25 mouse cellular contexts compared by ENCODE assay signal in the genomic region with DNA sequence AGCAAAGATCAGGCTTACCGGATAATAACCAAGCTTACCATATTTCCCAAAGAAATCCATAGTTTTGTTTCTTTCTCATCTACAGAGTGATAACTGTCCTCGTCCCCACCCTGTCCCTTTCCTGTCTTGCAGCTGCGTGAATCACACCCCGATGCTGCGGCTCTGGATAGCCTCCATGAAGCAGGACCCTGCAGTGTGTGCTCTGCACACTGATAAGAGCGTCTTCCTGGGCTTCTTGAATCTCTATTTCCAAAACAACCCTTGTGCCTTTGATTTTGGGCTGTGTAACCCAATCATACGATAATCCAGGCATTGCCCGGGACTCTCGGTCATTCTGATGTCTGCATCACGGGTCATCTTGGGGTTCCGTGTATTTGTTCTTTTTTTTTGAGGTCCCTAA. TPM values are rescaled to one million over a fixed set of nuclear protein-coding genes. Genes with fewer than 3 reads are reported as not detected.
A peak's percentile ranks its signal among the peaks of the same experiment; 100 is the strongest.
DNase-seq lines count a peak whose midpoint lies in the region; ATAC-seq and TF ChIP-seq lines count a peak whose summit lies in the region.
"Had no signal": no experiment of that assay in that cellular context is flagged by ENCODE, and none has a peak within 500 bp of the region (broad histone marks: within the 10 kb centered on the region; RNA-seq: fewer than 3 reads in every experiment).

No protein-coding gene starts in this region.

- no peaks in the 10 kb centered on the region for H3K79me2 ChIP-seq in heart, adult 2 months (replicated peaks; ENCODE audit: control insufficient read depth, insufficient read depth, low read length)

- H3K9me3 ChIP-seq in heart, embryonic 10.5 days = no peaks in the 10 kb centered on the region
- no peaks in the 10 kb centered on the region for H3K9me3 ChIP-seq in heart, postnatal 0 days (replicated peaks; ENCODE audit: control insufficient read depth, low read length)
- H3K9me3 ChIP-seq in liver, embryonic 13.5 days (replicated peaks) = no peaks in the 10 kb centered on the region
- H3K9me3 ChIP-seq in liver, embryonic 11.5 days (ENCODE audit: control insufficient read depth, low read length) = no peaks in the 10 kb centered on the region
- H3K9me3 ChIP-seq: embryonic facial prominence, embryonic 13.5 days; forebrain, embryonic 15.5 days; midbrain, embryonic 15.5 days had no signal

- H3K27ac ChIP-seq in heart, adult 2 months = peak overlapping the region; percentile 63
- H3K27ac ChIP-seq in heart, embryonic 10.5 days = no peak overlapping the region
- peak overlapping the region; percentile 80 for H3K27ac ChIP-seq in heart, postnatal 0 days (ENCODE audit: low read depth)
- H3K27ac ChIP-seq in liver, embryonic 13.5 days = no peak overlapping the region
- no peak overlapping the region for H3K27ac ChIP-seq in liver, embryonic 11.5 days (ENCODE audit: low read depth, low read length)
- H3K27ac ChIP-seq: embryonic facial prominence, embryonic 13.5 days; forebrain, embryonic 15.5 days; liver, embryonic 14.5 days; midbrain, embryonic 15.5 days had no signal

- H3K4me2 ChIP-seq in heart, postnatal 0 days (ENCODE audit: low read depth, low read length) = no peak overlapping the region
- no peak overlapping the region for H3K4me2 ChIP-seq in liver, embryonic 13.5 days
- no peak overlapping the region for H3K4me2 ChIP-seq in liver, embryonic 11.5 days
- H3K4me2 ChIP-seq: embryonic facial prominence, embryonic 13.5 days; forebrain, embryonic 15.5 days; midbrain, embryonic 15.5 days had no signal

- ATAC-seq in heart, postnatal 0 days (ENCODE audit: insufficient read depth, low read depth) = no peak
- ATAC-seq in liver, embryonic 13.5 days (ENCODE audit: low read depth) = 0 out of 2 replicates have a peak, but pooled peaks have one; percentile 43
- no peak for ATAC-seq in liver, embryonic 11.5 days (replicated peaks; ENCODE audit: low FRiP score)
- 0 out of 2 replicates have a peak, but pooled peaks have one; percentile 43 for ATAC-seq in megakaryocyte-erythroid progenitor cell, adult 5-6 weeks (replicated peaks; ENCODE audit: low FRiP score, low TSS enrichment, poor library complexity, severe bottlenecking)
- ATAC-seq: activated CD4-positive, CD25-positive, alpha-beta regulatory T cell, adult 4 months; forebrain, embryonic 15.5 days; hindbrain, embryonic 16.5 days; midbrain, embryonic 15.5 days had no signal

- no peaks in the 10 kb centered on the region for H3K36me3 ChIP-seq in heart, adult 2 months (ENCODE audit: control insufficient read depth, insufficient read depth, low read length)
- H3K36me3 ChIP-seq in heart, embryonic 10.5 days = no peaks in the 10 kb centered on the region
- H3K36me3 ChIP-seq in heart, postnatal 0 days (replicated peaks; ENCODE audit: control insufficient read depth, insufficient read depth, low read length) = no peaks in the 10 kb centered on the region
- no peaks in the 10 kb centered on the region for H3K36me3 ChIP-seq in liver, embryonic 13.5 days
- H3K36me3 ChIP-seq in liver, embryonic 11.5 days (ENCODE audit: control insufficient read depth, insufficient read depth, low read length) = no peaks in the 10 kb centered on the region
- H3K36me3 ChIP-seq: embryonic facial prominence, embryonic 13.5 days; forebrain, embryonic 15.5 days; midbrain, embryonic 15.5 days had no signal

- DNase-seq in heart, adult 2 months = no peak
- no peak for DNase-seq in heart, embryonic 10.5 days (ENCODE audit: low spot score)
- DNase-seq in heart, postnatal 0 days (ENCODE audit: low spot score) = no peak
- no peak for DNase-seq in heart, postnatal 10 days
- DNase-seq in liver, embryonic 13.5 days = no peak
- no peak for DNase-seq in liver, embryonic 11.5 days (ENCODE audit: low spot score)
- no peak for DNase-seq in thymus, postnatal 0 days (ENCODE audit: low spot score)
- DNase-seq: cerebellum, postnatal 10 days; right cerebral cortex, postnatal 14 days; spleen, adult 18-20 months; thymus, postnatal 36 days had no signal

- no peak overlapping the region for H3K4me3 ChIP-seq in heart, adult 2 months
- no peak overlapping the region for H3K4me3 ChIP-seq in heart, embryonic 10.5 days
- no peak overlapping the region for H3K4me3 ChIP-seq in heart, postnatal 0 days (ENCODE audit: low read depth, low read length)
- H3K4me3 ChIP-seq in liver, embryonic 13.5 days (replicated peaks) = no peak overlapping the region
- no peak overlapping the region for H3K4me3 ChIP-seq in liver, embryonic 11.5 days (ENCODE audit: low read depth, low read length)
- H3K4me3 ChIP-seq: embryonic facial prominence, embryonic 13.5 days; forebrain, embryonic 15.5 days; midbrain, embryonic 15.5 days had no signal

- intact Hi-C loops in heart, adult 2 months (cut with DNase I) = no loop called here
- intact Hi-C loops in heart, postnatal 10 days (cut with DNase I) = loop anchor here (2.0 kb wide), 1 partner anchor 33 kb away; a partner anchor contains a TSS

- TF ChIP-seq EP300 in heart, adult 2 months (IDR thresholded peaks at IDR 0.05; ENCODE audit: insufficient read depth, low read depth, low read length) = no peak
- no peak for TF ChIP-seq EP300 in heart, postnatal 0 days (IDR thresholded peaks at IDR 0.05; ENCODE audit: low read depth)

- H3K9ac ChIP-seq in heart, adult 2 months (ENCODE audit: low read depth, low read length) = no peak overlapping the region
- H3K9ac ChIP-seq in heart, postnatal 0 days (replicated peaks; ENCODE audit: low read depth, low read length) = 0 out of 2 replicates have a peak overlapping the region, but pooled peaks have one; percentile 1
- no peak overlapping the region for H3K9ac ChIP-seq in liver, embryonic 13.5 days
- H3K9ac ChIP-seq in liver, embryonic 11.5 days (ENCODE audit: low read depth, low read length) = no peak overlapping the region
- H3K9ac ChIP-seq: embryonic facial prominence, embryonic 13.5 days; forebrain, embryonic 15.5 days; liver, embryonic 14.5 days; midbrain, embryonic 15.5 days had no signal

- no peak for TF ChIP-seq CTCF in heart, adult 2 months (IDR thresholded peaks at IDR 0.05)
- no peak for TF ChIP-seq CTCF in heart, postnatal 0 days (IDR thresholded peaks at IDR 0.05; ENCODE audit: low read depth)

- 36% methylated on average over 11 of the region's 11 CpGs for WGBS in heart, adult 2 months
- WGBS in heart, embryonic 10.5 days = 60% methylated on average over 11 of the region's 11 CpGs
- WGBS in heart, postnatal 0 days = 49% methylated on average over 11 of the region's 11 CpGs
- WGBS in liver, embryonic 13.5 days (ENCODE audit: insufficient replicate concordance) = 53% methylated on average over 11 of the region's 11 CpGs
- 61% methylated on average over 11 of the region's 11 CpGs for WGBS in liver, embryonic 11.5 days

- H3K4me1 ChIP-seq in heart, adult 2 months (ENCODE audit: control insufficient read depth, insufficient read depth, low read length) = peaks cover 11% of the 10 kb centered on the region
- H3K4me1 ChIP-seq in heart, embryonic 10.5 days = peaks cover 43% of the 10 kb centered on the region
- H3K4me1 ChIP-seq in heart, postnatal 0 days (ENCODE audit: control insufficient read depth, insufficient read depth) = peaks cover 38% of the 10 kb centered on the region
- no peaks in the 10 kb centered on the region for H3K4me1 ChIP-seq in liver, embryonic 13.5 days (replicated peaks)
- no peaks in the 10 kb centered on the region; the same call in 1 of the 2 replicates for H3K4me1 ChIP-seq in liver, embryonic 11.5 days (replicated peaks; ENCODE audit: control insufficient read depth, insufficient read depth, low read length)
- H3K4me1 ChIP-seq: midbrain, embryonic 15.5 days had no signal

- no peak for TF ChIP-seq POLR2A in heart, adult 2 months (IDR thresholded peaks at IDR 0.05; ENCODE audit: insufficient read depth, low read depth, low read length)

- H3K27me3 ChIP-seq in heart, adult 2 months (ENCODE audit: control insufficient read depth, insufficient read depth, low read length) = no peaks in the 10 kb centered on the region
- H3K27me3 ChIP-seq in heart, embryonic 10.5 days (ENCODE audit: insufficient read depth, poor library complexity, severe bottlenecking) = peaks cover 3% of the 10 kb centered on the region; the same call in 1 of the 2 replicates
- no peaks in the 10 kb centered on the region for H3K27me3 ChIP-seq in heart, postnatal 0 days (ENCODE audit: control insufficient read depth, insufficient read depth, low read length)
- no peaks in the 10 kb centered on the region for H3K27me3 ChIP-seq in liver, embryonic 13.5 days
- H3K27me3 ChIP-seq in liver, embryonic 11.5 days (replicated peaks; ENCODE audit: control insufficient read depth, insufficient read depth, low read length) = no peaks in the 10 kb centered on the region
- H3K27me3 ChIP-seq: embryonic facial prominence, embryonic 13.5 days; forebrain, embryonic 15.5 days; midbrain, embryonic 15.5 days; Patski had no signal

RNA-seq across cellular contexts. Expression of a gene that starts 20.6 kb away (rescaled TPM):
- total RNA-seq in heart, adult 2 months (2021) = 1 to 10 TPM; 2.6 to 2.7 TPM
- polyA plus RNA-seq in heart, adult 2 months (2012; rRNA removed) = 1.4 and 1.6 TPM in 2 replicates
- 0.59 and 1.0 TPM in 2 replicates for polyA plus RNA-seq in heart, embryonic 10.5 days (2016; fragmentation: Nextera tagmentation; extraction: Ambion mirVana)
- total RNA-seq in heart, postnatal 0 days (2014; rRNA removed; ENCODE audit: low replicate concordance) = 11.4 TPM in 1 of 2 replicates, not detected in the other
- 1.7 and 2.1 TPM in 2 replicates for polyA plus RNA-seq in heart, postnatal 0 days (2015; fragmentation: Nextera tagmentation; extraction: Ambion mirVana)
- 1 to 10 TPM; 1.8 to 2.6 TPM for total RNA-seq in heart, postnatal 10 days (2021)
- 0.16 and 0.22 TPM in 2 replicates for polyA plus RNA-seq in liver, embryonic 13.5 days (2015; fragmentation: Nextera tagmentation; extraction: Ambion mirVana)
- polyA plus RNA-seq in liver, embryonic 11.5 days (2014; fragmentation: Nextera tagmentation; extraction: Ambion mirVana) = 0.55 and 0.67 TPM in 2 replicates
- total RNA-seq in megakaryocyte-erythroid progenitor cell, adult 5-6 weeks (2014; fragmentation: Nextera tagmentation) = 0.33 TPM in 1 of 2 replicates, not detected in the other
- total RNA-seq in megakaryocyte-erythroid progenitor cell, adult 5-6 weeks (2017) = not detected in 2 replicates
- polyA plus RNA-seq in thymus, postnatal 0 days (2015; fragmentation: Nextera tagmentation; extraction: Ambion mirVana) = 0.39 and 0.52 TPM in 2 replicates
- total RNA-seq: hematopoietic stem cell, adult 5-6 weeks had no signal

RNA-seq across cellular contexts. Expression of a gene that starts 31.1 kb away (rescaled TPM):
- total RNA-seq in heart, adult 2 months (2021) = 100 to 1,000 TPM; 148 to 191 TPM
- 152 and 158 TPM in 2 replicates for polyA plus RNA-seq in heart, adult 2 months (2012; rRNA removed)
- polyA plus RNA-seq in heart, embryonic 10.5 days (2016; fragmentation: Nextera tagmentation; extraction: Ambion mirVana) = 81.5 and 129 TPM in 2 replicates
- 136 and 146 TPM in 2 replicates for total RNA-seq in heart, postnatal 0 days (2014; rRNA removed; ENCODE audit: low replicate concordance)
- polyA plus RNA-seq in heart, postnatal 0 days (2015; fragmentation: Nextera tagmentation; extraction: Ambion mirVana) = 127 and 140 TPM in 2 replicates
- 100 to 1,000 TPM; 106 to 117 TPM for total RNA-seq in heart, postnatal 10 days (2021)
- 117 and 139 TPM in 2 replicates for polyA plus RNA-seq in liver, embryonic 13.5 days (2015; fragmentation: Nextera tagmentation; extraction: Ambion mirVana)
- polyA plus RNA-seq in liver, embryonic 11.5 days (2014; fragmentation: Nextera tagmentation; extraction: Ambion mirVana) = 183 and 195 TPM in 2 replicates
- 215 and 216 TPM in 2 replicates for total RNA-seq in megakaryocyte-erythroid progenitor cell, adult 5-6 weeks (2014; fragmentation: Nextera tagmentation)
- 126 and 154 TPM in 2 replicates for total RNA-seq in megakaryocyte-erythroid progenitor cell, adult 5-6 weeks (2017)
- 84.0 and 157 TPM in 2 replicates for polyA plus RNA-seq in thymus, postnatal 0 days (2015; fragmentation: Nextera tagmentation; extraction: Ambion mirVana)

RNA-seq across cellular contexts. Expression of a gene that starts 33.2 kb away (rescaled TPM):
- not detected for total RNA-seq in heart, adult 2 months (2021)
- polyA plus RNA-seq in heart, adult 2 months (2012; rRNA removed) = 0.26 and 0.86 TPM in 2 replicates
- 0.06 and 0.11 TPM in 2 replicates for polyA plus RNA-seq in heart, embryonic 10.5 days (2016; fragmentation: Nextera tagmentation; extraction: Ambion mirVana)
- total RNA-seq in heart, postnatal 0 days (2014; rRNA removed; ENCODE audit: low replicate concordance) = 0.08 TPM in 1 of 2 replicates, not detected in the other
- 0.15 and 0.43 TPM in 2 replicates for polyA plus RNA-seq in heart, postnatal 0 days (2015; fragmentation: Nextera tagmentation; extraction: Ambion mirVana)
- total RNA-seq in heart, postnatal 10 days (2021) = under 1 TPM in 1 of 2 experiments, not detected in 1; 0.24 TPM
- polyA plus RNA-seq in liver, embryonic 13.5 days (2015; fragmentation: Nextera tagmentation; extraction: Ambion mirVana) = 0.03 TPM in 1 of 2 replicates, not detected in the other
- polyA plus RNA-seq in liver, embryonic 11.5 days (2014; fragmentation: Nextera tagmentation; extraction: Ambion mirVana) = 0.04 TPM in 1 of 2 replicates, not detected in the other
- 0.33 TPM in 1 of 2 replicates, not detected in the other for total RNA-seq in megakaryocyte-erythroid progenitor cell, adult 5-6 weeks (2014; fragmentation: Nextera tagmentation)
- 0.08 TPM in 1 of 2 replicates, not detected in the other for total RNA-seq in megakaryocyte-erythroid progenitor cell, adult 5-6 weeks (2017)
- 0.20 and 0.35 TPM in 2 replicates for polyA plus RNA-seq in thymus, postnatal 0 days (2015; fragmentation: Nextera tagmentation; extraction: Ambion mirVana)
- total RNA-seq: adrenal gland, postnatal 10 days; gastrocnemius, postnatal 25 days; megakaryocyte progenitor cell, adult 5-6 weeks had no signal

RNA-seq across cellular contexts. Expression of a gene that starts 33.2 kb away (rescaled TPM):
- 10 to 100 TPM in 1 of 2 experiments, 1 to 10 TPM in 1; 8.5 to 11.7 TPM for total RNA-seq in heart, adult 2 months (2021)
- polyA plus RNA-seq in heart, adult 2 months (2012; rRNA removed) = 8.1 and 8.6 TPM in 2 replicates
- polyA plus RNA-seq in heart, embryonic 10.5 days (2016; fragmentation: Nextera tagmentation; extraction: Ambion mirVana) = 15.6 and 21.1 TPM in 2 replicates
- 27.2 and 30.1 TPM in 2 replicates for total RNA-seq in heart, postnatal 0 days (2014; rRNA removed; ENCODE audit: low replicate concordance)
- 9.5 and 10.5 TPM in 2 replicates for polyA plus RNA-seq in heart, postnatal 0 days (2015; fragmentation: Nextera tagmentation; extraction: Ambion mirVana)
- total RNA-seq in heart, postnatal 10 days (2021) = 10 to 100 TPM; 11.1 to 13.3 TPM
- 3.8 and 3.9 TPM in 2 replicates for polyA plus RNA-seq in liver, embryonic 13.5 days (2015; fragmentation: Nextera tagmentation; extraction: Ambion mirVana)
- polyA plus RNA-seq in liver, embryonic 11.5 days (2014; fragmentation: Nextera tagmentation; extraction: Ambion mirVana) = 9.2 and 9.8 TPM in 2 replicates
- 6.6 and 8.8 TPM in 2 replicates for total RNA-seq in megakaryocyte-erythroid progenitor cell, adult 5-6 weeks (2014; fragmentation: Nextera tagmentation)
- total RNA-seq in megakaryocyte-erythroid progenitor cell, adult 5-6 weeks (2017) = 6.7 and 22.0 TPM in 2 replicates
- polyA plus RNA-seq in thymus, postnatal 0 days (2015; fragmentation: Nextera tagmentation; extraction: Ambion mirVana) = 20.9 and 21.1 TPM in 2 replicates

RNA-seq across cellular contexts. Expression of a gene that starts 51.6 kb away (rescaled TPM):
- 1 to 10 TPM; 1.9 to 2.1 TPM for total RNA-seq in heart, adult 2 months (2021)
- 0.02 TPM in 1 of 2 replicates, not detected in the other for polyA plus RNA-seq in heart, adult 2 months (2012; rRNA removed)
- 0.10 and 0.23 TPM in 2 replicates for polyA plus RNA-seq in heart, embryonic 10.5 days (2016; fragmentation: Nextera tagmentation; extraction: Ambion mirVana)
- not detected in 2 replicates for total RNA-seq in heart, postnatal 0 days (2014; rRNA removed; ENCODE audit: low replicate concordance)
- 0.04 and 0.18 TPM in 2 replicates for polyA plus RNA-seq in heart, postnatal 0 days (2015; fragmentation: Nextera tagmentation; extraction: Ambion mirVana)
- total RNA-seq in heart, postnatal 10 days (2021) = 1 to 10 TPM; 2.7 to 2.8 TPM
- not detected in 2 replicates for polyA plus RNA-seq in liver, embryonic 13.5 days (2015; fragmentation: Nextera tagmentation; extraction: Ambion mirVana)
- 0.04 TPM in 1 of 2 replicates, not detected in the other for polyA plus RNA-seq in liver, embryonic 11.5 days (2014; fragmentation: Nextera tagmentation; extraction: Ambion mirVana)
- not detected in 2 replicates for total RNA-seq in megakaryocyte-erythroid progenitor cell, adult 5-6 weeks (2014; fragmentation: Nextera tagmentation)
- total RNA-seq in megakaryocyte-erythroid progenitor cell, adult 5-6 weeks (2017) = not detected in 2 replicates
- polyA plus RNA-seq in thymus, postnatal 0 days (2015; fragmentation: Nextera tagmentation; extraction: Ambion mirVana) = 0.09 and 0.18 TPM in 2 replicates
- total RNA-seq: gastrocnemius, postnatal 25 days; hematopoietic stem cell, adult 5-6 weeks; megakaryocyte progenitor cell, adult 5-6 weeks; neutrophil, adult 5-6 weeks had no signal
- polyA plus RNA-seq: intestine, embryonic 16.5 days; liver, embryonic 14.5 days; Patski had no signal

Comparison
In these comparisons a context has a peak if more than half of its experiments do, and no peak if none do; other contexts are left out.
1. H3K27ac ChIP-seq: peak in heart, adult 2 months (single experiment) and heart, postnatal 0 days (single experiment); none in heart, embryonic 10.5 days (single experiment), liver, embryonic 13.5 days (single experiment) and liver, embryonic 11.5 days (single experiment).
2. ATAC-seq: peak in liver, embryonic 13.5 days (single experiment) and megakaryocyte-erythroid progenitor cell, adult 5-6 weeks (single experiment); none in heart, postnatal 0 days (single experiment) and liver, embryonic 11.5 days (single experiment).